Mouse (Mus musculus) CH12.LX (cell line): ENCODE data around the gene Gpr108. TPM values are rescaled to one million over a fixed set of nuclear protein-coding genes. Genes with fewer than 3 reads are reported as not detected.

ENCODE experiments used
- DNase-seq: peaks from one replicate; pipeline ENCODE4 v3.0.0-alpha.2; 2013; ENCODE audit errors: extremely low read depth
- H3K27ac ChIP-seq: 2 replicates; pipeline ENCODE4 v1.5.1; 2012; ENCODE audit warnings: low read depth, mild to moderate bottlenecking, control low read depth, moderate library complexity; ENCODE audit not compliant: insufficient read depth
- H3K27me3 ChIP-seq: replicated peaks from 2 replicates; pipeline ENCODE3; 2012; ENCODE audit warnings: inconsistent platforms
- H3K36me3 ChIP-seq, 2 experiments: replicated peaks in 1 of 2; 2 replicates each; pipeline versions ENCODE3 to v1.6.1; 2012; ENCODE audit warnings: inconsistent platforms in 1 of 2, low read length in 1 of 2, mild to moderate bottlenecking in 1 of 2, mixed read lengths in 1 of 2, moderate library complexity in 1 of 2; ENCODE audit not compliant: control insufficient read depth in 1 of 2, insufficient read depth in 1 of 2
- H3K4me1 ChIP-seq, 2 experiments: 2 replicates each; pipeline ENCODE4 v1.6.1; 2012; ENCODE audit warnings: inconsistent platforms in 1 of 2, moderate library complexity in 1 of 2; ENCODE audit not compliant: insufficient read depth in 2 of 2, control insufficient read depth in 1 of 2
- H3K4me2 ChIP-seq: 2 replicates; pipeline ENCODE4 v1.6.1; 2012; ENCODE audit warnings: low read depth, mild to moderate bottlenecking, control low read depth; ENCODE audit not compliant: poor library complexity, insufficient read depth, severe bottlenecking
- H3K4me3 ChIP-seq, 3 experiments: fragments of 150-350 bp in 1 of 3; sonication (generic) in 1 of 3; replicated peaks in 1 of 3; 2 replicates each; pipeline versions ENCODE3 to v1.5.1; 2011 to 2012; ENCODE audit warnings: low read depth in 2 of 3, low read length in 2 of 3, mild to moderate bottlenecking in 2 of 3, moderate library complexity in 2 of 3, control low read depth in 1 of 3, improper control_type of control experiment in 1 of 3, inconsistent platforms in 1 of 3, mixed read lengths in 1 of 3; ENCODE audit not compliant: poor library complexity in 1 of 3
- H3K79me2 ChIP-seq: replicated peaks from 2 replicates; pipeline ENCODE4 v1.6.1; 2012; ENCODE audit warnings: mild to moderate bottlenecking, moderate library complexity; ENCODE audit not compliant: control insufficient read depth, poor library complexity, insufficient read depth, severe bottlenecking; ENCODE audit errors: extremely low read depth
- H3K9ac ChIP-seq: 2 replicates; pipeline ENCODE4 v1.6.1; 2012; ENCODE audit warnings: low read depth, mild to moderate bottlenecking, control low read depth, moderate library complexity; ENCODE audit not compliant: insufficient read depth
- H3K9me3 ChIP-seq: replicated peaks from 2 replicates; pipeline ENCODE3; 2012; ENCODE audit warnings: low read length, inconsistent platforms, mixed read lengths
- BHLHE40 ChIP-seq: IDR thresholded peaks from 2 replicates; pipeline ENCODE4 v1.6.1; 2011; ENCODE audit warnings: mild to moderate bottlenecking, low read depth, low read length, improper control_type of control experiment
- CHD1 ChIP-seq: IDR thresholded peaks from 2 replicates; pipeline ENCODE4 v1.6.1; 2012; ENCODE audit warnings: low read depth, low read length, improper control_type of control experiment, inconsistent platforms
- CHD2 ChIP-seq: IDR thresholded peaks from 2 replicates; pipeline ENCODE4 v1.6.1; 2011; ENCODE audit warnings: low read length, improper control_type of control experiment
- CTCF ChIP-seq, 2 experiments: IDR thresholded peaks in 1 of 2; conservative IDR thresholded peaks in 1 of 2; 2 replicates each; pipeline ENCODE4 v1.5.1; 2011 to 2012; ENCODE audit warnings: low read depth in 2 of 2, low read length in 2 of 2, improper control_type of control experiment in 1 of 2, inconsistent platforms in 1 of 2, mild to moderate bottlenecking in 1 of 2, moderate library complexity in 1 of 2
- E2F4 ChIP-seq: IDR thresholded peaks from 2 replicates; pipeline ENCODE4 v1.6.1; 2011; ENCODE audit warnings: low read depth, low read length, improper control_type of control experiment; ENCODE audit not compliant: insufficient replicate concordance
- ELF1 ChIP-seq: IDR thresholded peaks from 2 replicates; pipeline ENCODE4 v1.6.1; 2014; ENCODE audit warnings: low read depth, mild to moderate bottlenecking, inconsistent platforms, low read length, improper control_type of control experiment
- EP300 ChIP-seq: IDR thresholded peaks from 2 replicates; pipeline ENCODE4 v1.6.1; 2011; ENCODE audit warnings: low read length, improper control_type of control experiment
- ETS1 ChIP-seq: conservative IDR thresholded peaks from 2 replicates; pipeline ENCODE4 v1.6.1; 2012; ENCODE audit warnings: low read depth, mild to moderate bottlenecking, inconsistent platforms, low read length, improper control_type of control experiment, moderate library complexity
- GABPA ChIP-seq: IDR thresholded peaks from 2 replicates; pipeline ENCODE4 v1.6.1; 2012; ENCODE audit warnings: low read depth, low read length, improper control_type of control experiment, inconsistent platforms; ENCODE audit not compliant: insufficient replicate concordance
- HCFC1 ChIP-seq: IDR thresholded peaks from 2 replicates; pipeline ENCODE4 v1.6.1; 2012; ENCODE audit warnings: low read depth, mild to moderate bottlenecking, inconsistent platforms, low read length, improper control_type of control experiment
- IRF4 ChIP-seq: IDR thresholded peaks from 2 replicates; pipeline ENCODE4 v1.6.1; 2014; ENCODE audit warnings: low read depth, mild to moderate bottlenecking, inconsistent platforms, low read length, improper control_type of control experiment
- JUN ChIP-seq: IDR thresholded peaks from 2 replicates; pipeline ENCODE4 v1.6.1; 2011; ENCODE audit warnings: low read depth, mild to moderate bottlenecking, low read length, improper control_type of control experiment, moderate library complexity; ENCODE audit not compliant: insufficient read depth
- JUND ChIP-seq: conservative IDR thresholded peaks from 2 replicates; pipeline ENCODE4 v1.6.1; 2011; ENCODE audit warnings: low read depth, low read length, improper control_type of control experiment
- KAT2A ChIP-seq: IDR thresholded peaks from 2 replicates; pipeline ENCODE4 v1.6.1; 2012; ENCODE audit warnings: low read length, improper control_type of control experiment, inconsistent platforms; ENCODE audit not compliant: insufficient replicate concordance
- MAFK ChIP-seq: IDR thresholded peaks from 2 replicates; pipeline ENCODE4 v1.6.1; 2011; ENCODE audit warnings: low read length, improper control_type of control experiment; ENCODE audit not compliant: insufficient replicate concordance
- MAX ChIP-seq: IDR thresholded peaks from 2 replicates; pipeline ENCODE4 v1.6.1; 2011; ENCODE audit warnings: low read length, improper control_type of control experiment
- MAZ ChIP-seq: IDR thresholded peaks from 2 replicates; pipeline ENCODE4 v1.6.1; 2012; ENCODE audit warnings: low read depth, mild to moderate bottlenecking, inconsistent platforms, low read length, improper control_type of control experiment, moderate library complexity
- MEF2A ChIP-seq: IDR thresholded peaks from 2 replicates; pipeline ENCODE4 v1.6.1; 2014; ENCODE audit warnings: low read depth, mild to moderate bottlenecking, inconsistent platforms, low read length, improper control_type of control experiment, borderline replicate concordance
- MXI1 ChIP-seq: IDR thresholded peaks from 2 replicates; pipeline ENCODE4 v1.6.1; 2011; ENCODE audit warnings: mild to moderate bottlenecking, low read depth, low read length, improper control_type of control experiment
- MYC ChIP-seq: IDR thresholded peaks from 2 replicates; pipeline ENCODE4 v1.6.1; 2011; ENCODE audit warnings: low read depth, mild to moderate bottlenecking, improper control_type of control experiment, low read length
- NELFE ChIP-seq: IDR thresholded peaks from 2 replicates; pipeline ENCODE4 v1.6.1; 2011; ENCODE audit warnings: low read depth, low read length, improper control_type of control experiment
- NRF1 ChIP-seq: IDR thresholded peaks from 2 replicates; pipeline ENCODE4 v1.6.1; 2014; ENCODE audit warnings: low read depth, mild to moderate bottlenecking, inconsistent platforms, low read length, improper control_type of control experiment, moderate library complexity
- PAX5 ChIP-seq: IDR thresholded peaks from 2 replicates; pipeline ENCODE4 v1.6.1; 2012; ENCODE audit warnings: low read length, inconsistent platforms, mixed read lengths
- POLR2A ChIP-seq: IDR thresholded peaks from 2 replicates; pipeline ENCODE4 v1.6.1; 2011; ENCODE audit warnings: low read depth, mild to moderate bottlenecking, improper control_type of control experiment, low read length
- POLR2AphosphoS2 ChIP-seq: IDR thresholded peaks from 2 replicates; pipeline ENCODE4 v1.6.1; 2011; ENCODE audit warnings: low read depth, low read length, improper control_type of control experiment
- RAD21 ChIP-seq: IDR thresholded peaks from 2 replicates; pipeline ENCODE4 v1.6.1; 2011; ENCODE audit warnings: low read depth, mild to moderate bottlenecking, low read length, improper control_type of control experiment, moderate library complexity
- RCOR1 ChIP-seq: conservative IDR thresholded peaks from 2 replicates; pipeline ENCODE4 v1.6.1; 2012; ENCODE audit warnings: low read depth, mild to moderate bottlenecking, inconsistent platforms, low read length, improper control_type of control experiment
- SIN3A ChIP-seq: IDR thresholded peaks from 2 replicates; pipeline ENCODE4 v1.6.1; 2012; ENCODE audit warnings: low read length, improper control_type of control experiment, inconsistent platforms
- SMC3 ChIP-seq: IDR thresholded peaks from 2 replicates; pipeline ENCODE4 v1.6.1; 2011; ENCODE audit warnings: low read depth, low read length, improper control_type of control experiment
- TBP ChIP-seq: conservative IDR thresholded peaks from 2 replicates; pipeline ENCODE4 v1.6.1; 2011; ENCODE audit warnings: low read depth, low read length, improper control_type of control experiment
- TCF12 ChIP-seq: IDR thresholded peaks from 2 replicates; pipeline ENCODE4 v1.6.1; 2014; ENCODE audit warnings: low read depth, mild to moderate bottlenecking, inconsistent platforms, low read length, improper control_type of control experiment
- UBTF ChIP-seq: IDR thresholded peaks from 2 replicates; pipeline ENCODE4 v1.6.1; 2012; ENCODE audit warnings: low read depth, mild to moderate bottlenecking, inconsistent platforms, low read length, improper control_type of control experiment, moderate library complexity
- USF1 ChIP-seq: IDR thresholded peaks from 2 replicates; pipeline ENCODE4 v1.6.1; 2014; ENCODE audit warnings: low read depth, mild to moderate bottlenecking, inconsistent platforms, low read length, improper control_type of control experiment
- USF2 ChIP-seq: conservative IDR thresholded peaks from 2 replicates; pipeline ENCODE4 v1.6.1; 2011; ENCODE audit warnings: low read depth, low read length, improper control_type of control experiment
- ZC3H11A ChIP-seq: IDR thresholded peaks from 2 replicates; pipeline ENCODE4 v1.6.1; 2012; ENCODE audit warnings: low read depth, mild to moderate bottlenecking, inconsistent platforms, low read length, improper control_type of control experiment
- ZKSCAN1 ChIP-seq: IDR thresholded peaks from 2 replicates; pipeline ENCODE4 v1.6.1; 2012; ENCODE audit warnings: low read depth, inconsistent platforms, low read length, improper control_type of control experiment, borderline replicate concordance
- ZMIZ1 ChIP-seq: IDR thresholded peaks from 2 replicates; pipeline ENCODE4 v1.6.1; 2012; ENCODE audit warnings: low read depth, mild to moderate bottlenecking, inconsistent platforms, low read length, improper control_type of control experiment
- ZNF384 ChIP-seq: IDR thresholded peaks from 2 replicates; pipeline ENCODE4 v1.6.1; 2012; ENCODE audit warnings: low read depth, low read length, improper control_type of control experiment, inconsistent platforms
- dilution Hi-C: fragments of 300-500 bp; cut with MboI; formaldehyde crosslinking; loops from 2 replicates; pipeline ENCODE4 v1.14.3; 2020; ENCODE audit warnings: low sequenced_read_pairs; ENCODE audit not compliant: extremely low pct_unique_long_range_greater_than_20kb, extremely low pct_ligation_motif_present
- in situ Hi-C: fragments of 300-500 bp; cut with MboI; formaldehyde crosslinking; loops from 3 replicates; pipeline ENCODE4 v1.14.3; 2019; ENCODE audit warnings: low sequenced_read_pairs, low pct_ligation_motif_present, low pct_unique_long_range_greater_than_20kb, mixed read lengths
- polyA plus RNA-seq: library from polyadenylated mRNA; unstranded; fragments of >175 nt; gene quantifications from 2 replicates; pipeline ENCODE4 v1.2.1, GENCODE M21; 2012; ENCODE audit warnings: low read depth; ENCODE audit not compliant: insufficient read length
- total RNA-seq, 2 experiments: library from RNA; depleted of rRNA; stranded (reverse); fragments of 300-350 nt in 1 of 2; fragments of >200 nt in 1 of 2; gene quantifications; 2 replicates each; pipeline ENCODE4 v1.2.3; 2012 to 2014

The Gpr108 gene
- total and polyA plus RNA-seq, 3 experiments, result 20.2 to 32.0 (median 25.0) TPM

- H3K4me3 ChIP-seq, result peak overlapping the region in 2 of 3 experiments; percentile 20 to 35
- H3K36me3 ChIP-seq, result peaks cover 26 to 71% of the 10 kb centered on the region in 2 experiments
- TF ChIP-seq ETS1 (no peak; the same call in 1 of the 2 replicates), KAT2A (no peak), JUND (no peak), SIN3A (no peak), MEF2A (peak; percentile 76; the same call in 1 of the 2 replicates), TBP (no peak), ZC3H11A (no peak), MAZ (no peak), BHLHE40 (no peak), POLR2AphosphoS2 (no peak), NRF1 (no peak), USF2 (no peak), ZKSCAN1 (no peak), CHD2 (peak; percentile 66), RAD21 (no peak; the same call in 1 of the 2 replicates), E2F4 (no peak), CHD1 (no peak), NELFE (no peak), MXI1 (peak; percentile 12; the same call in 1 of the 2 replicates), SMC3 (no peak), JUN (no peak), IRF4 (peak; percentile 15; the same call in 1 of the 2 replicates), PAX5 (no peak), MAX (no peak), USF1 (no peak), TCF12 (peak; percentile 46; the same call in 1 of the 2 replicates), GABPA (no peak), MYC (no peak), CTCF (conservative IDR thresholded peaks at IDR 0.05 in 1 of 2, IDR thresholded peaks at IDR 0.05 in 1 of 2; ENCODE audit: low read depth in 2 of 2, low read length in 2 of 2) (no peak), RCOR1 (no peak), POLR2A (no peak), HCFC1 (no peak; the same call in 1 of the 2 replicates), ZNF384 (no peak), ZMIZ1 (0 out of 2 replicates have a peak, but pooled peaks have one; percentile 16), EP300 (no peak), UBTF (no peak), ELF1 (peak; percentile 88), MAFK (0 out of 2 replicates have a peak, but pooled peaks have one; percentile 14)
- H3K4me2 ChIP-seq, result peak overlapping the region; percentile 72
- dilution Hi-C loops, result no loop called here
- in situ Hi-C loops, result no loop called here
- peaks cover 16% of the 10 kb centered on the region for H3K9me3 ChIP-seq
- H3K4me1 ChIP-seq, result peaks cover 48 to 77% of the 10 kb centered on the region in 2 experiments
- H3K79me2 ChIP-seq, result peaks cover 86% of the 10 kb centered on the region
- peak overlapping the region; percentile 99 for H3K27ac ChIP-seq
- DNase-seq, result peak; percentile 87
- H3K27me3 ChIP-seq, result no peaks in the 10 kb centered on the region
- H3K9ac ChIP-seq, result peak overlapping the region; percentile 54
Measured at GRCm38 (mm10) chr17:57290001-57290670, 41.9 kb upstream of the Gpr108 start.
